Mouse (Mus musculus) adipocyte (in vitro differentiated cells): ENCODE results near the gene Fbxl17.
A peak's percentile ranks its signal among the peaks of the same experiment; 100 is the strongest.

ENCODE experiments used
- DNase-seq: peaks from one replicate; pipeline ENCODE4 v3.0.0-alpha.2; 2016; ENCODE audit warnings: low spot score

Gene Fbxl17

GRCm38 (mm10) chr17:63212018-63212417 is 287.8 kb downstream of the Fbxl17 start:
- peak; percentile 42 for DNase-seq

GRCm38 (mm10) chr17:63209151-63209550 is 290.7 kb downstream of the Fbxl17 start:
- DNase-seq: no peak

DNA sequence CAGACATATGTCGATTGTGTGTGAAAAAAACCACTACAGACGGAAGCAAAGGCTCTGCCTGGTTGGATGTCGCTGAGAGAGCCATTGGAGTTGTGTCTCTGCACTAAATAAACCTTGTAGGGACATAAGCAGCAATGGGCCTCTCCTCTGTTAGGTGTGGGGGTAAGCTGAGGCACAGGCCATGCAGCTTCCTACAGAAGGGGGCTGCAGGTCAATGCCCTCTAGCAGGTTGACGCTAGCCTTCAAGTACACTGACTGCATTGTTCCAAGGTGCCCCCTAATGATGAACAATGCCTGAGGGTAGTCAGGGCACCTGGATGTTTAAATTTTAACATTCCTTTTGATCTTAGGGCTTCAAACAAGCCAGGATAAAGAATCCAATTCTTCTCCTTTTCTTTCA is 291.5 kb downstream of the Fbxl17 start:
- no peak for DNase-seq

- DNase-seq: no peak
Observed at GRCm38 (mm10) chr17:63207714-63208113, 292.1 kb downstream of the Fbxl17 start.

DNA sequence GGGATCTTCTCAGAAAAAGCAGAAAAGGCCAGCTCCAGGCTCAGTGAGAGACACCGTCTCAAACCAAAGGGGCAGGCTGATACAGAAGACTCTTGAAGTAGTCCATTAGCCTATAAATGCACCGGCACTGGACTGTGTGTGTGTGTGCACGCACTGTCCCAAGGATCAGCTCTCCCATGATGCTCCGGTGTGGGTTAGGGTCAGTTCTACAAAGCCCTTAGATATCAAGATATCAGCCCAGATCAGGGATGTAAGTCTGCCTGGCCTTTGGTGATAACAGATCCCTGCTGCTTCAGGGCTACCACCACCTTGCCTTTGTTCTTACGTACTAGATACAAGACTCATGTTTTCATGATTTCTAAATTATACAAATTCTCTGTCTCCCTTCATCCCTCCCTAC is 294.5 kb downstream of the Fbxl17 start:
- no peak for DNase-seq

DNA sequence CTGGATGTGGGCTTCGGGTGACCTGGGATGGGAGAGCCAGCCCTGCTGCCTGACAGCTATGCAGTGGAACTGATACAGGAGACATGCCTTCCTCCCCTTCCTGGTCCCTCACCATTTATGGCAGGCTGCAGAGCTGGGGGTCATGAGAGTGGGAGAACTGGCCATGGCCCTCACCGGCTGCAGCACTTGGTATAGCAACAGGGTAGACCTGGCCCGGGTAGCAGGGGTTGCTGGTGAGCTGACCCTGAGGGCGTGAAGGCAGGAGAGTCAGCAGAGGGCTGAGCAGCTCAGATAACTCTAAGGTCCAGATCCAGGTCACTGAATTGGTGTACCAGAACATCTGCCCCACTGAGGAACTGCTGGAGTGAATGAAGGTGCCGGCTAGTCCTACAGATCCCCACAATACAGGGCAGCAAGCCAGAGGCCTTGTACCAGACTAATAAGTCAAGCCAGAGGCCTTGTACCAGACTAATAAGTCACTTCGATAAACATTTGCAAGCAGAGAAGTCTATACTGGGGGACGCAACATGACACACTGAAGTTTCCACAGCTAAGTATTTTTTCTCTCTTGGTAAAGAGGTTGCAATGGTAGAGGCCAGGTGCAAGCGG is 296.1 kb downstream of the Fbxl17 start:
- DNase-seq: no peak

- DNase-seq: no peak
Observed at GRCm38 (mm10) chr17:63198703-63199102, 301.1 kb downstream of the Fbxl17 start.

GRCm38 (mm10) chr17:63195496-63195895 is 304.3 kb downstream of the Fbxl17 start:
- peak; percentile 37 for DNase-seq

GRCm38 (mm10) chr17:63193196-63193595 is 306.6 kb downstream of the Fbxl17 start:
- DNase-seq: no peak

DNA sequence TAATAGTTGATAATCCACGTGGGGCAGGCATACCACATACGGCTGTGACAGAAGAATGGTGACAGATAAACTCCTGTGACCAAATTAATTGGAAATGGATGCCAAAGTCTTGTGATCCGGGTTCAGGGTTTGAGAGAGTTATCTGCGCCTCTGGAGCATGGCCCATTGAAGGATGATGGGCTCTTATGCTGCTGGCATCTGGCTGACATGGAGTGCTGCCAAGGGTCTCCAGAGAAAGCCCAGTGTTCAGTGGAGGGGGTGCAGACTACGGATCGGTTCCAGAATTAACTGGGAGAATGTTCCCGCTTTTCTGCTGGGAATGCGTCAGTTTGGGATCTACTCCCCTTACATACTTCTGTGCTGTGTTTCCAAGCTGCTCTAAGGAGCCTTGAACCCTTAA is 308.5 kb downstream of the Fbxl17 start:
- DNase-seq: no peak

GRCm38 (mm10) chr17:63189274-63189673 is 310.5 kb downstream of the Fbxl17 start:
- DNase-seq: no peak

DNA sequence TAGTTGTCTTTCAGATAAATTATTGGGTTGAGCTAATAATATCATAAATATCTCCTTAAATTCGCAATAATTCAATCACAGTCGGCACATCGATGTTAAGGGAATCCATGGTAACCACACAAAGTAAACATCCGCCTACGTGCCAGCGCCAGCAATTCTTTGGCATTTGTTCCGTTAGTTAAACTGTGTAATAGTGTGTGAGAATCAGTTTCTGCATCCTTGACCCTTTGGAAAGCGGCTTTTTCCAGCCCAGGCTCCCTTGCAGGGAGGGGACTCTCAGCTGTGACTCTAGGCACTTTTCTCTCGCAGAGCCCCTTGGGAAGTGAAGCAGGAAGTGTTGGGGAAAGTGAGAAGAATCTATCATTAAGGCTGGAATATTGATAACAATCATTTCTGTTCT is 314.3 kb downstream of the Fbxl17 start:
- DNase-seq: peak; percentile 25

DNA sequence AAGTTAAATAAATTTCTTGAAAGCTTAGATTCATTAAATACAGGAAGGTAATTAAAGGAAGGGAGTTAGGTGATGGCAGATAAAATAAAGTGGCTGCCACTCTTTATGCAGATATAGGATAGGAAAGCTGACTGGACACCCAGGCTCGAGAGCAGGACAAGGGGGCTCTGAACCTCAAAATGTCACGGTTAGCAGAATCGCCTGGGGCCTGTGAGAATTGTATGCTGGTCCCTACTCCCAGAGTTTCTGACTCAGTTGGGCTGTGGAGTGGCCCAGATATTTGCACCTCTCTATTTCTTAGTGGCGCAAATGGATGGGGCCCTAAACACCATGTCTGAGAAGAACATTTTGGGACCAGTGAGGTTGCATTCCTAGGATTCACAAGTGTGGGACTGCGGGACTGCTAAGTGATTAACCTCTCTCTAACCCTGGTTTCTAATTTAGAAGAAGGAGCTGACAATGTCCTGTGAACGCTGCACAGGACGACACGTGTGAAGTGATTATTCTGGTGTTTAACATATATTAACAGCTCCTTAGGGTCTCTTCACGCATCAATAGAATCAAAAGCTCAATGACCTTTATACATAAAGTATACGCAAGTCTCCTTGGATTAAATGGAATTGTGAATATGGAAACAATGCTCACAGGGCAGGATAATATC is 314.8 kb downstream of the Fbxl17 start:
- no peak for DNase-seq

GRCm38 (mm10) chr17:63183431-63183830 is 316.4 kb downstream of the Fbxl17 start:
- no peak for DNase-seq

DNA sequence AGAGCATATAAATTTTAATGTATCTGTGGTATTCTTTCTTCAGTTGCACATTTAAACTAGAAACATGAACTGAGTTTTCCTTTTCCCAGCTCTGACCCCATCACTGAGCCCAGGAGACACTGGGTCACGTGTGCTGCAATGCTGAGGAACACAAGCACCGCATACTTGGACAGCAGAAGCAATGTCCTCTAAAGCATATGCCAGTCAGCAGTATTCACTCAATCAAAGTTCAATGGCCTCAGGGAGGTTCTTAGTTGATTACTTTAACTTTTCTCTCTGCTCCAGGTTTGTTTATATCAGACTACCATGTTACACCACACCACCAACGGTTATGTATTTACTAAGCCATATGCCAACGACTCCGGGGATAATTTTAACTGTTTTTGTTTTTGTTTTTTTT is 318.2 kb downstream of the Fbxl17 start:
- DNase-seq: peak; percentile 21

DNA sequence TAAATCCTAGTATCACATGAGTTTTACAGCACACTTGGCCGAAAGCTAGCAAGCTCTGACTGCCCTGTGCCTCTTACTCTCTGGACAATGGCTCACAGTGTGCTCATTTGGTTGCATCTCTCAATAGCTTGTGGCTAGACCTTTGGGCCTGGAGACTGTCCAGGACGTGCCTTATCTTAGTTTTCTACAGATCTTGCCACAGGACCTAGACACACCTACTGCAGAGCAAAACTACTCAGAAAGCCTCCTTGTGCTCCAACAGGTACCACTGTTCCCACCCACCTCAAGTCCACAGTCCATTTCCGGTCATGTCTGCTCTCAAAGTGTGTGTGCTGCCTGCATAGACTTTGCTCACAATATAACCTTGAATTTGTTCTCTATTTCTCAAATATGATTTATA is 319.8 kb downstream of the Fbxl17 start:
- no peak for DNase-seq

DNA sequence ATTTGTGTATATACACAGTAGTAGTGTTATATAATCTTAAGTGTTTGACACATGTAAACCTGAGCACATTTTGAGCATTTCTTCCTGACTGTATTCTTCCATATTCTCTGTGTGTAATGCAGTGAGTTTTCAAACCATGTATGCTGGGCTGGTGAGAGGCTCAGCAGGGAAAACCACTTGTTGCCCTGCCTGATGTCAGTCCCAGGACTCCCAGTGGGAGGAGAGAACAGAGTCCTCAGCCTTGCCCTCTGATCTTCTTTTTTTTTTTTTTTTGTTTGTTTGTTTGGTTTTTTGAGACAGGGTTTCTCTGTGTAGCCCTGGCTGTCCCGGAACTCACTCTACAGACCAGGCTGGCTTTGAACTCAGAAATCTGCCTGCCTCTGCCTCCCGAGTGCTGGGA is 321.5 kb downstream of the Fbxl17 start:
- DNase-seq: peak; percentile 52

GRCm38 (mm10) chr17:63176411-63176810 is 323.4 kb downstream of the Fbxl17 start:
- DNase-seq: no peak

DNA sequence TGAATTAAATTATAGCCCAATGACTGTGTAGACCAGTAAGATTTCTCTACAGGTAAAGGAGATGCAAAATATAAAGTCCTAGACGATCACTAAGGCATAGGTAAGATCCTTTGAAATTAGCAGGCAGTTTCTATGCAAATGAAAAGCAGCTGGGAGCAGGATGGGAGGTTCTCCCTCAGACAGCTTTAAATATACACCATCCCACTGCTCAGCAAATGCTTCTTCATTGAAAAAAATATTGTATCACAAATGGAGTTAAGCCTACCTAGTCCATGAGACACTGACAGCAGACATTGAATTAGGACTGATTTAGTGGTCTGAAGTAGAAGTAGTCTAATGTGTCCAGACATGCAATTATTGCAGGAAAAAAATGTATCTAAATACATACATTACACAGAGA is 327.1 kb downstream of the Fbxl17 start:
- no peak for DNase-seq

GRCm38 (mm10) chr17:63171890-63172491 is 327.8 kb downstream of the Fbxl17 start:
- DNase-seq: no peak

- DNase-seq: peak; percentile 33
Observed at GRCm38 (mm10) chr17:63171264-63171663, 328.6 kb downstream of the Fbxl17 start.

GRCm38 (mm10) chr17:63168019-63168788 is 331.6 kb downstream of the Fbxl17 start:
- DNase-seq: no peak

DNA sequence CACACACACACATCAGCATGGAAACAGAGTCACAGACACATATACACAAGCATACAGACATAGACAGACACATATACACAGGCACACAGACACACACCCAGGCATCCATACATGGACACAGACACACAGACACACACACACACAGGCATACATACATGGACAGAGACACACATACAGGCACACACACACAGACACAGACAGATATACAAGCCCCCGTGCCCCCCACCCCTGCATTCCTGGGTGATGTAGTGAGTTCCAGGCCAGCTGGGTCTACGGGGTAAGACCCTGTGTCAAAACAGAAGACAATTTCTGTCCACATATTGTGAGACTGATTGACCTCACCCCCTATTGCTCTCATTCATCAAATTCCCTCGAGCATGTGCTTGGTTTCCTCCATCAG is 332.6 kb downstream of the Fbxl17 start:
- DNase-seq: no peak
